Mouse (Mus musculus): ENCODE measurements around the gene Med25. TPM values are rescaled to one million over a fixed set of nuclear protein-coding genes. Genes with fewer than 3 reads are reported as not detected.

The Med25 gene
- 10 to 100 TPM; 52.4 to 67.0 TPM for polyA plus RNA-seq (2012; fragmentation: generic; extraction: Trizol)

GRCm38 (mm10) chr7:44892276-44892921 is at the start of gene Med25:
Med25 (minus strand) TSS chr7:44892712.

GRCm38 (mm10) chr7:44929204-44930151 is 37.0 kb upstream of the Med25 start, which contains the start of gene Ap2a1:
Ap2a1 (minus strand) TSS chr7:44929496.

GRCm38 (mm10) chr7:44895593-44896434 is 3.3 kb upstream of the Med25 start, which contains the start of gene Fuz:
Fuz (plus strand) TSS chr7:44896079.

DNA sequence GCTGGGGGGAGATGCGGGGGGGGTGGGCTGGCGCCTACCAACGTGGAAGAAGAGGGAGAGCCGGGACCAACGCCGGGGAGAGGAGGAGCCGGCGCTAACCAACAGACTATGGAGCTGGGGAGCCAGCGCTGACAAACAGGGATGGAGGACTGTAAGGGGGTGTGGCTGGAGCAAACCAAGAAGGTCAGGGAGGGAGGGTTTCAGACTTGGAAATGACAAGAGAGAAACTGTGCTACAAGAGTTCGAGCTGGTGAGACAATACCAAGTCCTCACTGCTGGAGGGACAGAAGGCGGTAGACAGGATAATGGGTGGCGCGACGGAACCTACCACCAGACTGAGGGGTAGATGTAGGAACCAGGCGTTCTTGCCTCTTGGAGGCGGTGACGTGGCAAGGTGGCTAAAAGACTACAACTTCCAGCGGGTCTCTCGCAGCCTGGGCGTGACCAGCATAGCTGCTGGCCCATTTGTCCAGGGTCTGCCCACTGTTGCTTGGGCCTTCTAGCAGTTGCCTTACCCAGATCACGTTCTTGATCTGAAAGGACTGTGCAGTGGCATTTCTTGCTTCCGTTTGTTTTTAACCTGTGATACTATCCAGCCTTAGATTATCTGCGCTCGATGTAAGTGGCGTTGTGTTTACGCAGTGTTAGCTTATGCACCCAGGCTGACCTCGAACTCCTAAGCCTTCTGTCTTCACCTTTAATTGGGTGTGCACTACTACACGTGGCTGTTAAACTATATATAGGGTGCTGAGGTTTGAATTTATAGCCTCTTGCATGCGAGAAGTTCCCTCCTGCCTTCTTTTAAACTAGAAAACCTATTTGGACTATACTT is 22.6 kb downstream of the Med25 start, which contains the start of gene Ptov1:
Ptov1 (minus strand) TSS at position 92 of the 832 bp plus-strand sequence.

DNA sequence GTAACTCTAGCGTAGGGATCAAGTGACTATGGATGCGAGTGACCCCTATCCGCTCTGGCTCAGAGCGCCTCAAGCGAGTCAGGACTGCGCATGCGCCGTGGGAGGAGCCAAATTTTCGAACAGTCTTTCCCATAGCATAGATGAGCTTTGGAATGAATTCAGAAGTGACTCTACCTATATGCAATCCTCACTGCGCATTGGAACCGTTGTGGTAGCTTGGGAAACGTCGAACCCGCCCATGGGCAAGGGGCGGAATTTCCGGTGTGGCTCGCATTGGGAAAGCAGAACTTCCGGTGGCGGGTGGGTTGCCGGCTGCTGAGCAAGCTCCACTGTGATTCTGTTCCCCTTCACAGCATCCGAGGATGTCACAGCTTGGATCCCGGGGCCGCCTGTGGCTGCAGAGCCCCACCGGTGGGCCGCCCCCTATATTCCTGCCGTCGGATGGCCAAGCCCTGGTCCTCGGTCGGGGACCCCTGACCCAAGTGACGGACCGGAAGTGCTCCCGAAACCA is 35.4 kb downstream of the Med25 start, which contains the start of gene Pnkp:
Pnkp (plus strand) TSS at position 98 of the 511 bp plus-strand sequence.

DNA sequence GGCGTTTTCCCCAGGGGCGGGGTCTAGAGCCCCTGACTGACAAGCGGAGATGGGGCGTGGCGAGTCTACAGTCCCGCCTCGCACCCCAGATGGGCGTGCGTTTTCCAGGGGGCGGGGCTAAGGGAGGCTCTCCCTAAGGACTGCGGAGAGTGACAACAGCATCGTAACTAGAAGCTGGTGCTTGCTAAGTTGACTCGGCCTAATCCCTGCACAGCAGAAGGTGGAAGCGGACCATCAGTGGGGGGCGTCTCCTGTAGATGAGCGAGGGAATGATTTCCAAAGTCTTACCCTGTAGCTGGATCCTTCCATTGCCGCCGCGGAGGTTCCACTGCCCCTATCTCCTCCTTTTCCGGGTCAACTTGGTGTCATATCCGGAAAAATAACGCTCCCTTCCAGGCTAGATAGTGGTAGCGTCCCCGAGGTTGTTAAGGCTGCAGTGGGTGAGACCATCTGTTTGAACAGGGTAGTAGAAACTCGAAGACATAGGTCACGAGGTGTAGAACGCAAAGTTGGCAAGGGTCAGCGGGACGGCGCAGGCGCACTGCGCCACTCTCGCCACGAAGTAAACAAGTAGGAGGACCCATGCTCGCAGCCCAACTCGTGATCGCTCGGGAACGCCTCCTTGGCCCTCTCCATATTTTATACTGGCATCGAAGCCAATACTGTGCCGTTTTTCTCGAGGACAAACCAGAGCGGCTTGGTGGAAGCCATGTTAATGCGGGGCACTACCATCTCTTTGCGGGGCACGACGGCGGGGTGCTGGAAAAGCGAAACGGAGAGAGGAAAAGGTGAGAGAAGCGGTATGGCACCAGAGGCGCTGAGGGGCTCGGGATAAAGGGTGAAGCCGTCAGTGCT is 43.7 kb downstream of the Med25 start, which contains the start of the genes Akt1s1 and Tbc1d17:
Akt1s1 (plus strand) TSS at position 431 of the 855 bp plus-strand sequence.
Tbc1d17 (minus strand) TSS at position 519 of the 855 bp plus-strand sequence.

Other genes with a start within 250 kb of the Med25 start
- gene Myh14, start 221.9 kb downstream of the Med25 start, polyA plus RNA-seq (2012; fragmentation: generic; extraction: Trizol): under 1 TPM in 1 of 2 experiments, not detected in 1; 0.02 TPM
- gene Izumo2, start 184.0 kb downstream of the Med25 start, polyA plus RNA-seq (2012; fragmentation: generic; extraction: Trizol): not detected
- 10 to 100 TPM; 18.9 to 34.2 TPM for gene Vrk3, start 144.3 kb downstream of the Med25 start, polyA plus RNA-seq (2012; fragmentation: generic; extraction: Trizol)
- gene Zfp473, start 141.7 kb downstream of the Med25 start, polyA plus RNA-seq (2012; fragmentation: generic; extraction: Trizol): under 1 TPM; 0.05 to 0.45 TPM
- gene Nup62, start 76.6 kb downstream of the Med25 start, polyA plus RNA-seq (2012; fragmentation: generic; extraction: Trizol): 10 to 100 TPM; 38.6 to 53.4 TPM
- 1 to 10 TPM in 1 of 2 experiments, under 1 TPM in 1; 0.55 to 3.7 TPM for gene Il4i1, start 76.3 kb downstream of the Med25 start, polyA plus RNA-seq (2012; fragmentation: generic; extraction: Trizol)
- 100 to 1,000 TPM; 139 to 293 TPM for gene Atf5, start 76.1 kb downstream of the Med25 start, polyA plus RNA-seq (2012; fragmentation: generic; extraction: Trizol)
- 100 to 1,000 TPM; 148 to 208 TPM for gene Akt1s1, start 43.7 kb downstream of the Med25 start, polyA plus RNA-seq (2012; fragmentation: generic; extraction: Trizol)
- 10 to 100 TPM; 52.9 to 61.3 TPM for gene Tbc1d17, start 43.6 kb downstream of the Med25 start, polyA plus RNA-seq (2012; fragmentation: generic; extraction: Trizol)
- gene Pnkp, start 35.6 kb downstream of the Med25 start, polyA plus RNA-seq (2012; fragmentation: generic; extraction: Trizol): 10 to 100 TPM; 26.9 to 30.8 TPM
- 100 to 1,000 TPM; 265 to 602 TPM for gene Ptov1, start 22.9 kb downstream of the Med25 start, polyA plus RNA-seq (2012; fragmentation: generic; extraction: Trizol)
- 10 to 100 TPM; 12.7 to 23.2 TPM for gene Fuz, start 3.4 kb upstream of the Med25 start, polyA plus RNA-seq (2012; fragmentation: generic; extraction: Trizol)
- 10 to 100 TPM; 68.5 to 88.3 TPM for gene Ap2a1, start 36.8 kb upstream of the Med25 start, polyA plus RNA-seq (2012; fragmentation: generic; extraction: Trizol)
- under 1 TPM in 1 of 2 experiments, not detected in 1; 0.28 TPM for gene Tsks, start 50.5 kb upstream of the Med25 start, polyA plus RNA-seq (2012; fragmentation: generic; extraction: Trizol)
- 10 to 100 TPM; 18.8 to 57.8 TPM for gene Cpt1c, start 82.1 kb upstream of the Med25 start, polyA plus RNA-seq (2012; fragmentation: generic; extraction: Trizol)
- 100 to 1,000 TPM; 400 to 521 TPM for gene Prmt1, start 93.9 kb upstream of the Med25 start, polyA plus RNA-seq (2012; fragmentation: generic; extraction: Trizol)
- 10 to 100 TPM; 48.6 to 59.4 TPM for gene Irf3, start 104.9 kb upstream of the Med25 start, polyA plus RNA-seq (2012; fragmentation: generic; extraction: Trizol)
- gene Bcl2l12, start 106.0 kb upstream of the Med25 start, polyA plus RNA-seq (2012; fragmentation: generic; extraction: Trizol): 10 to 100 TPM in 1 of 2 experiments, 1 to 10 TPM in 1; 7.7 to 25.0 TPM
- 10 to 100 TPM; 40.4 to 82.2 TPM for gene Scaf1, start 123.7 kb upstream of the Med25 start, polyA plus RNA-seq (2012; fragmentation: generic; extraction: Trizol)
- gene Rras, start 125.2 kb upstream of the Med25 start, polyA plus RNA-seq (2012; fragmentation: generic; extraction: Trizol): 100 to 1,000 TPM; 124 to 245 TPM
- 10 to 100 TPM; 15.5 to 50.5 TPM for gene Prr12, start 160.2 kb upstream of the Med25 start, polyA plus RNA-seq (2012; fragmentation: generic; extraction: Trizol)
- 10 to 100 TPM; 70.7 to 93.8 TPM for gene Nosip, start 169.7 kb upstream of the Med25 start, polyA plus RNA-seq (2012; fragmentation: generic; extraction: Trizol)
- gene Prrg2, start 170.0 kb upstream of the Med25 start, polyA plus RNA-seq (2012; fragmentation: generic; extraction: Trizol): 10 to 100 TPM; 15.9 to 50.5 TPM
- 100 to 1,000 TPM in 1 of 2 experiments, 10 to 100 TPM in 1; 38.2 to 683 TPM for gene Rcn3, start 199.5 kb upstream of the Med25 start, polyA plus RNA-seq (2012; fragmentation: generic; extraction: Trizol)
- 100 to 1,000 TPM in 1 of 2 experiments, 10 to 100 TPM in 1; 35.9 to 373 TPM for gene Fcgrt, start 211.1 kb upstream of the Med25 start, polyA plus RNA-seq (2012; fragmentation: generic; extraction: Trizol)
- gene Rps11, start 231.7 kb upstream of the Med25 start, polyA plus RNA-seq (2012; fragmentation: generic; extraction: Trizol): 1,000 to 10,000 TPM; 3,371 to 8,325 TPM
- gene Rpl13a, start 236.0 kb upstream of the Med25 start, polyA plus RNA-seq (2012; fragmentation: generic; extraction: Trizol): over 10,000 TPM in 1 of 2 experiments, 1,000 to 10,000 TPM in 1; 5,910 to 13,875 TPM
- 1 to 10 TPM; 2.2 to 3.0 TPM for gene Gm45713, start 243.5 kb upstream of the Med25 start, polyA plus RNA-seq (2012; fragmentation: generic; extraction: Trizol)
- gene Flt3l, start 243.7 kb upstream of the Med25 start, polyA plus RNA-seq (2012; fragmentation: generic; extraction: Trizol): 10 to 100 TPM in 1 of 2 experiments, 1 to 10 TPM in 1; 2.1 to 23.0 TPM

All from C3H10T1/2 (cell line).